Mouse (Mus musculus): ENCODE results near the gene Ccpg1os.

Ccpg1os gene

DNA sequence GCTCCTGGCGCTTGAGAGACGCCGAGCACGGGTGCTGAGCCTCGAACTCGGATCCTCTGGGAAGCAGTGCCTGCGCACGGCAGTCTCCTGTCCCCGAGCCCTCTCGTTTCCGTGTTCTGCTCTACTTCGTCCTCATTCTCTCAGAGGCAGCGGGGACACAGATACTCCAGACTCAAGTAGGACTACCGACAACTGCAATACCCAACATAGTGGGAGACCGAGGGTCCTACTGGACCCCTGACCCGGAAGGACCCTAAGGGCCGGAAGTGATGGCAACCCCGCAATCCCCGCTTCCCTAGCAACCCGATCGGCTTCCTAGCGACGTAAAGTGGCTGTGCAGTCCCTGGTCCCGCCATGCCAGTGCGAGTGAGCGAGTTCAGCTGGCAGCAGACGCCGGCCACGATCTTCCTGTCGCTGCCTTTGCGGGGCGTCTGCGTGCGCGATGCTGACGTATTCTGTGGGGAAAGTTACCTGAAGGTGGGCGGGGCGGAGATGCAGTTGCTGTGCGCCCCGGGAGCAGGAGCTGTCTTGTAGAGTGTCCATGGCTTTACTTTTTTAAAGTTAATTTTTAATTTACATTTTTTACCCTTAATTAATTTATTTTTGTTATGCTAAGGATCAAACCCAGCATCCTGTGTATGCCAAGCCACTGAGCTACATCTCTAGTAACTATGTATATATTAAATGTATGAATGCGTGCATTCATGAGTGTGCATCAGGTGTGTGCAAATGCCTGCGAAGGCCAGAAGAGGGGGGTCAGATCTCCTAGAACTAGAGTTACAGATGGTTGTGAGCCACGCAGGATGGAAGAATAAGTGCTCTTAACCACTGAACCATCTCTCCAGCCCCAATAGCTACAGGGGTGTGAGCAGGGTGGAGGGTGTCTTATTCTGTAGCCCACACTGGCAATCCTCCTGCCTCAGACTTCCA, 26.4 kb downstream of the Ccpg1os start, which contains the start of the genes Dyx1c1 and Gm44503:
Gene Dyx1c1, plus strand, starts transcription at position 265 of the 930 bp plus-strand sequence.
Gene Gm44503, plus strand, starts transcription at position 332 of the 930 bp plus-strand sequence.
- ChIA-PET POLR2A (interaction anchor here (0.5 to 2.3 kb wide), 26 partner anchors 8 to 427 kb away, joined by 3 to 13 read pairs (median 3); partner anchors contain the start of genes Pigb (in 1 of the 4), Rfx7 (in 1 of the 4) and Rsl24d1 (in 1 of the 4)), CTCF (interaction anchor here (0.6 to 4.2 kb wide), 23 partner anchors 8 to 225 kb away, joined by 3 to 15 read pairs (median 4); partner anchors contain the start of gene Pigb (in 1 of the 4))

DNA sequence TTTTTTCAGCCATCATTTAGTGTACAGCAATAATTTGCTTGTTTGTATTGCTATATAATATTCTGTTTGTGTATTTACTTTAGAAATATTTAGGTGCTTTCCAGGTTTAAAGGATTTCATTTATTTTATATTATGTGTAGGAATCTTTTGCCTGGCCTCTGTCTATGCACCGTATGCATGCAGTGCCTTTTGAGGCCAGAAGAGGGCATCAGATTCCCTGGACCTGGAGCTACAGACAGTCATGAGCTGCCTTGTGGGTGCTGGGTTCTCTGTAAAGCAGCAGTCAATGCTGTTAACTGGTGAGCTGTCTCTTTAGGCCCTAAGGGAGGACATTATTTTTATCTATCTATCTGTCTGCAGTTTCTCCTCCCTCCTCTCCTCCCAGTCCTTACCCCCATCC, 29.6 kb downstream of the Ccpg1os start:
- CTCF ChIA-PET, result interaction anchor here (0.5 to 4.2 kb wide), 66 partner anchors 8 to 1309 kb away, joined by 3 to 45 read pairs (median 4); partner anchors contain the start of genes Ccpg1 (in 1 of the 4), Ccpg1os (in 1 of the 4), Prtg (in 1 of the 4) and Rab27a (in 1 of the 4)
- POLR2A ChIA-PET, result interaction anchor here in 3 of 4 experiments (0.7 to 1.9 kb wide), 16 partner anchors 8 to 507 kb away, joined by 3 to 8 read pairs (median 3); partner anchors contain the start of genes Ccpg1 (in 1 of the 3), Ccpg1os (in 1 of the 3) and Nedd4 (in 1 of the 3)

DNA sequence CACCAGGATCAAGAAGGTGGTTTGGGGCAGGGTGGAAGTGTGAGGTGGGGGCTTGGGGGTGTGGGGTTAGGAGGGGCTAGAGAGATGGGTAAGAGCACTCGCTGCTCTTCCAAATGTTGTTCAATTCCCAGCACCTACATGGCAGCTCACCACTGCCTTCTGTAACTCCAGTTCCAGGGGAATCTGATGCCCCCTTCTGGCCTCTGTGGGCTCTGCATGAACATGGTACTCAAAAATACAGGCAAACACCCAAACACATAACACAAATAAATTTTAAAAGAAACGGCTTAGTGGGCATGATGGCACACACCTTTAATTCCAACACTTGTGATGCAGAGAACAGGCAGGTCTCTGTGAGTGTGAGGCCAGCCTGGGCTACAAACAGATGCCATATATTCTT, 30.4 kb downstream of the Ccpg1os start:
- POLR2A ChIA-PET, result interaction anchor here in 2 of 4 experiments (0.7 to 1.9 kb wide), 3 partner anchors 11 to 506 kb away, joined by 3 to 8 read pairs (median 3); no protein-coding TSS in a partner anchor
- CTCF ChIA-PET, result interaction anchor here (0.5 to 2.0 kb wide), 29 partner anchors 9 to 188 kb away, joined by 3 to 45 read pairs (median 3); partner anchors contain the start of genes Ccpg1 (in 2 of the 4), Ccpg1os (in 2 of the 4), Prtg (in 1 of the 4) and Pygo1 (in 1 of the 4)

DNA sequence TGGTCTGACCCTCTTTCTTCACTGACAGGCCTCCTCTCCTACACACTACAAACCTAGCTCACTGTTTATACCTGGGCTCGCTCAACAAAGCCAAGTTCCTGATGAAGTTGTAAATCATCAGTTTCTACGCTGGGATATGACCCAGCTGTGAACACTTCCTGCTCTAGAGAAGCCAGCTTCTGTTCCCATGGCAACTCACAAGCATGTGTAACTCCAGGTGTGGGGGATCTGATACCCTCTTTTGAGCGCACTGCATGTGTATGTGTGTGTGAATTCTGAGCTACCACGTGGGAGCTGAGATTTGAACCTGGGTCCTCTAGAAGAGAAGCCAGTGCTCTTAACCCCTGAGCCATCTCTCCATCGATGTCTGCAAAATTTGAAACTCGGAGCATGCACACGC, 35.6 kb downstream of the Ccpg1os start:
- POLR2A ChIA-PET, result interaction anchor here in 1 of 4 experiments (0.6 to 2.7 kb wide), 2 partner anchors 9 to 12 kb away, joined by 3 to 13 read pairs; partner anchors contain the start of genes Dyx1c1 and Gm44503
- CTCF ChIA-PET, result interaction anchor here in 1 of 4 experiments (0.6 kb wide), 1 partner anchor 1101 kb away, joined by 4 read pairs; no protein-coding TSS in a partner anchor

DNA sequence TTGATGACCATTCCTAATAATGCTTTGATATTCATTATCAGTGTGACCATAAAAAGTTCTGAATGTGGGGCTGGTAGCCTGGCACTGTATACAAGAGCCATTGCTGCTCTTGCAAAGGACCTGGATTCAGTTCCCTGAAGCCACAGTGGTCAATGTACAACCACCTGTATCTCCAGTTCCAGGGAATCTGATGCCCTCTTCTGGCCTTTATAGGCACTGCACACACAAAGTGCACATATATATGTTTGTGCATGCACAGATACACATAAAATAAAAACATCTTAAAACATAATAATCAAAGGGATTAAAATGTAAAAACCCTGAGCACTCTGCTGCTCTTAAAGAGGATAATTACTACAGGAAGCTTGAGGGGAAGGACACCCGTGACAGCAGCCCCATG, 38.2 kb downstream of the Ccpg1os start:
- ChIA-PET CTCF (interaction anchor here in 1 of 4 experiments (4.2 kb wide), 1 partner anchor 8 kb away, joined by 45 read pairs; no protein-coding TSS in a partner anchor), POLR2A (interaction anchor here in 1 of 4 experiments (0.9 to 2.7 kb wide), 3 partner anchors 9 to 167 kb away, joined by 3 to 13 read pairs (median 3); partner anchors contain the start of genes Dyx1c1, Gm44503 and Rsl24d1)

DNA sequence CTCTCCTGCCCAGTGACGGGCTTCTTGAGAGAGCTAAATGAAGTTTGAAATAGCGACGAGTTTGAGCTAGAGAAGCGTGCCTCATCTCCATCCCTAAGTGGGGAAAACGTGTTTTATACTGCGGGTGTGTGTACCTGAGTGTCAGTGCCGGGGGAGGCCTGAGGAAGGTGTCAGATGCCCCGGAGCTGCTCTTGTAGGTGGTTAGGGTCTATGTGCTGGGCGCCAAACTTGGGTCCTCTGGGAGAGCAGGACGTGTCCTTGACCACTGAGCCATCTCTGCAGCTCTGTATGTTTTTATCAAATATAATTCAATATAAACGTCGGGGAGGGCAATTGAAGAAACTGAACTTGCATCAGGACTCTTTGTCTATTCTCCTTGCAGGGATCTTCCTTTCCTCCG, 40.9 kb downstream of the Ccpg1os start:
- ChIA-PET POLR2A (interaction anchor here in 3 of 4 experiments (0.6 to 1.5 kb wide), 7 partner anchors 11 to 655 kb away, joined by 3 to 8 read pairs (median 3); partner anchors contain the start of genes Dyx1c1 (in 2 of the 3) and Gm44503 (in 2 of the 3)), CTCF (interaction anchor here in 3 of 4 experiments (0.6 to 4.2 kb wide), 19 partner anchors 9 to 210 kb away, joined by 3 to 45 read pairs (median 4); partner anchors contain the start of genes Dyx1c1 (in 1 of the 3) and Gm44503 (in 1 of the 3))

DNA sequence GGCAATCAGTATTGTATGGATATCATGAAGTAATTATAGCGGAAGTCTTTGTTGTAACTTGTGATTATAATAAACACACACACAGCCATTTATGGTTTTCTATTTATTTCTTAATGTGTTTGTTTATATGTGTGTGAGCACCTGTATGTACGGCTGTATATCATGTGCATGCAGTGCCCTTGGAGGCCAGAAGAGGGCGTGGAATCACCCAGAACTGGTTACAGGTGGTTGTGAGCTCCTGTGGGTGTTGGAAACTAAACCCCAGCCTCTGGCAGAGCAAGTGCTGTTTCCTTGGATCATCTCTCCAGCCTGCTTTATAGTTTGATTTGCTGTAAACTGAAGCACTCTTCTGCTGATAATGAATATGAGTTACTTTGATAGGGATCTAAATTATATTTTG, 41.8 kb downstream of the Ccpg1os start:
- POLR2A ChIA-PET, result interaction anchor here in 3 of 4 experiments (0.6 to 1.5 kb wide), 10 partner anchors 12 to 654 kb away, joined by 3 to 8 read pairs (median 4); partner anchors contain the start of genes Dyx1c1 (in 2 of the 3), Gm44503 (in 2 of the 3), Gm20509 (in 1 of the 3) and Pygo1 (in 1 of the 3)
- CTCF ChIA-PET, result interaction anchor here (0.6 to 4.2 kb wide), 24 partner anchors 8 to 383 kb away, joined by 3 to 45 read pairs (median 4); partner anchors contain the start of genes Dyx1c1 (in 1 of the 4) and Gm44503 (in 1 of the 4)

DNA sequence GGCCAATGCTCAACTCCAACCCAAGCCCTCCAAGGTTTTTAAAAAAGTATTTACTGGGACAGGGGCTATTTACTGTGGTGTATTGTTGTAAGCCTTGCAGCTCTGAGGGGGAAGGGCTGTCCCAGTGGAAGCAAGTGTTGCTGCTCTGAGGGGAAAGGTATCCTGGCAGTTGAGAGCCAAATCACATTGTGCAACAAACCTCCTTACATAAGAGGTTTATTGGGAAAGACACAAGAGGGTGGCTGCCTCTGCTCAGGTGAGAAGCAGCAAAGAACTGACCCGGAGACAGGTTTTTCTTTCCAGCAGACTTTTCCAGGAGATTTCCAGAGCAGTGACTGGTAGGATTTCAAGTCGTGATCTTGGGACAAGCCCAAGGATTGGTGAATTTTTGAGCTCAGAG, 48.9 kb downstream of the Ccpg1os start:
- ChIA-PET POLR2A (interaction anchor here in 1 of 4 experiments (0.6 to 1.5 kb wide), 2 partner anchors 12 to 170 kb away, joined by 3 read pairs; no protein-coding TSS in a partner anchor), CTCF (interaction anchor here (0.6 to 1.6 kb wide), 10 partner anchors 8 to 170 kb away, joined by 3 to 7 read pairs (median 4); no protein-coding TSS in a partner anchor)

DNA sequence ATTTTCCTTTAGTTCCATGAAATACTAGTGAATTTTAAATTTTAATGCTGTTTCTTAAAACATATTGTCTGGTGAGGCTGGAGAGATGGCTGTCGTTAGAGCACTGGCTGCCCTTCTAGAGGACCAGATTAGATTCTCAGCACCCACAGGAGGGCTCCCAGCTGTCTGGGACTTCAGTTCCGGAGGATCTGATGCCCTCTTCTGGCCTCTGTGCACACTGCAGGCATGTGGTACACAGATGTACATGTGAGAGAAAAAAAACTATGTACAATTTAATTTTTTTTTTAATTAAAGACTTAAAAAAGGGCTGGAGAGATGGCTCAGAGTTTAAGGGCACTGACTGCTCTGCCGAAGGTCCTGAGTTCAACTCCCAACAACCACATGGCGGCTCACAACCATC, 49.9 kb downstream of the Ccpg1os start:
- POLR2A ChIA-PET, result interaction anchor here in 1 of 4 experiments (0.7 to 1.8 kb wide), 3 partner anchors 9 to 169 kb away, joined by 3 to 4 read pairs (median 3); no protein-coding TSS in a partner anchor
- CTCF ChIA-PET, result interaction anchor here (0.6 to 1.6 kb wide), 18 partner anchors 8 to 404 kb away, joined by 3 to 10 read pairs (median 3); no protein-coding TSS in a partner anchor

DNA sequence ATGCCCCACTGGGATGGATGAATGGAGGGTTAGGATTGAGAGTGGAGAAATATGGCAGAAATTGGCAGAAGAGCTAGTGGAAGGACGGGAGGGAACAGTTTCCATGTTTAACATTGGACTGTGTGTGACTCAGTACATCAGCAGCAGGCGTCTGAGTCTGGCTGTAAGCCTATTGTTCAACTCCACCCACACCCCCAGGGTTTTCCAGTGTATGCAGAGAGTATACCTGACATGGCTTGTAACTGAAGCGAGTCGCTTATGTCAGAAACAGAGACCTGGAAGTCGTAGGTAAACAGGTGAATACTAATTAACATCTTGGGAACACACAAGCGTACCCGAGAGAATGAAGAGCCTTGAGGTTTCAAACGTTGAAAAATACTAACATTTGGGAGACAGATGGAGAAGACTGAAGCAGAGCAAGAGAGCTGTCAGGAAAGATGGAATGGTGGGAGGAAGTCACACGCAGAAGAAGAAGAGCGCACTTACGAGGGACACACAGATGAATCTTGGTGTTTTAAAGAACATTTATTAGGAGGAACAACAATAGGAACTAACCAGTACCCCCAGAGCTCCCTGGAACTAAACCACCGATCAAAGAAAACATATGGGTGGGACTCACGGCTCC, 53.9 kb downstream of the Ccpg1os start:
- POLR2A ChIA-PET, result no interaction called here
- CTCF ChIA-PET, result no interaction called here

Measured in embryonic stem cell, embryonic (primary cell).